Mouse (Mus musculus): ENCODE results near the gene Teddm3. TPM values are rescaled to one million over a fixed set of nuclear protein-coding genes. Genes with fewer than 3 reads are reported as not detected.

Gene Teddm3
- under 1 TPM; 0.33 to 0.63 TPM for polyA plus RNA-seq (2017; shearing (Covaris generic))

GRCm38 (mm10) chr16:21153900-21154299 is at the start of gene Teddm3:
TSS of gene Teddm3 (minus strand) at chr16:21154000.

Other genes with a start within 250 kb of the Teddm3 start
- under 1 TPM in 1 of 2 experiments, not detected in 1; 0.07 TPM for gene Ephb3, start 50.8 kb upstream of the Teddm3 start, polyA plus RNA-seq (2017; shearing (Covaris generic))